Mouse (Mus musculus): ENCODE results near the gene Zfp780b.
"Not testable (repeated sequence)": the region's sequence is repeated elsewhere in the genome, so short reads cannot be mapped to it uniquely, and the experiment has no call there.

Gene Zfp780b

DNA sequence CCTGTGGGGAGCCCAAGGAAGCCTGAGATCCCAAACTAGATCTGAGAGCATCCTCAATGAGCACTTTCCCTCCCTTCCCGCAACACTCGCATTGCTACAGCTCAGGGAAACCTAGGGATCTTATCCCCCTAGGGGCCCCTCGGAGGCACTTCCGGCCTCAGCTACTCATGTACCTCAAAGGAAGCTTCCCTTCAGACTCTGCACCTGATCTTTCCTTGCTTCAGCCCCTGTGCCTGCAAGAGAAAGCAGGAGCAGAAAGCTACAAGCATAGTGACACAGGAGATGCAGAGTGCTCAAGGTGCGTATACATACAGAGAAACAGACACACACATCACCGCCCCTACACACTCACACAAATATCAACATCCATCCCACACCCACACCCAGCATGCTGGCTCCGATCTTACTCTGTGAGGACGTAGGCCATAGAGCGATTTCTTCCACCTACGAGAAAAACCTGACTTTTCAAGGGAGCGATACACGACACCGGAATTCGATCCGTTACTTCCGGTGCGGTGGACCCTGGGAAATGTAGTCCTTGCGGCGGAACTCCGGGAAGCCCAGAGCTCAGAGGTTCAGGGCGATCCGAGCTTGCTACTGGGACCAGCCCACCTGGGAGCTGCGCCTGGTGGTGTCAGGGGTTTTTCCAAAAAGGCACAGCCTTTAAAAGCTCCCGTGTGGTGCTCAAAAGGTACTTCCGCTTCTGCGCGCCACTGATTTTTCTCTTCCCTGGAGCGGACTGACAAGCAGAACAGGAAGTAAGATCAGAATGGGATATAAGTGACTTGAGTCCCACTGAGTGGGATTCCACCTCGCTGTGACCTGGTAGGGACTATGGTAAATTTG is at the start of gene Zfp780b:
Gene Zfp780b (minus strand): TSS at position 489 of the 846 bp plus-strand sequence.
- peak; percentile 53 for DNase-seq (ENCODE audit: low read depth)

DNA sequence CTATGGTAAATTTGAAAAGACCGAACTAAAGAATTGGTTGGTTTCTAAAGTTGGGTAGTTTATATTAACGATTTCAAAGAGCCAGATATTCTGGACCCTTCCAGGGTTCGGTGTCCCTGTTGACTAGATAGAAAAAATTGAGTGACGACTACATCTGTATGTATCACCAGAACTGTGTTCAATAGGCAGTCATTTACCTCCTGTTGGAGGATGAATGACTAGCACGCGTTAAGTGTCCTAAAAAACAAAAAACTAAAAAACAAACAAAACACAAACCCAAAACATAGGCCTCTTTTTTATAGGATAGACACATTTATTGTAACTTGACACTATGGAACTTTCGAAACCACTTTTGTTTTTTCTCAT is 35.5 kb upstream of the Zfp780b start:
- DNase-seq (ENCODE audit: low read depth): no peak

DNA sequence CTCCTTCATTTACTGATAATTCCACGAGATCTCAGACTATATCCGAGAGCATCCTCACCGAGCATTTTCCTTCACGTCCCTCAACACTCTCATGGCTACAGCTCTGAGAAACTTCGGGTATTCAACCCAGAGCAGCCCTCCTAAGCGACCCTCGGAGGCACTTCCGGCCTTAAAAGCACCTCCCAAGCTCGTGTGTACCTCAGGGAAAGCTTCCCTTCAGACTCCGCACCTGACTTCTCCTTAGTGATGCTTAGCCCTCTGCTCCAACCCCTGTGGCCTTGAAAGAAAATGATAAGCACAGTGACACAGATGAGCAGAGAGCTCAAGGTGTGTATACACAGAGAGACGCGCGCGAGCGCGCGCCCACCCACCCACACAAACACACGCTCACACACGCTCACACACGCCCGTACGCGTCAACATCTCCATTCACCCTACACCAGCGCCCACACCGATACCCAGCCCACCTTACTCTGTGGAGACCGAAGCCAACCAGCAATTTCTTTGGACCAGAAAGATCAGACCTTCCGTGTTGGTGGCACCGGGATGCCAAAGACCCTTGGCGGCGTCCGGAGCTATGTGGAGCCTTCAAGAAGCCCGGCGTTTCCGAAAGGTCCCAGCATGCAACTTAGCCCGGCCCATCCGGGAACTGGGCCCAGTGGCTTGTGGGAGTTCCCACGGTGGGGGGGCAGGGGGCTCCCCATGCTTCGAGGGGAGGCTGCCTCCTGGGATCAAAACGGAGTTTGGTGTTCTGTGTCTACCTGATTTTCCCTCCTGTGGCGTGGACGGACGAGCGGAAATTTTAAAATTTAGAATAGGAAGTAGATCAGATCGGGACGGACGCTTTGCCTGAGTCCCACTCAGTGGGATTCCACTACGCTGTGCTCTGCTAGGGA is 34.8 kb upstream of the Zfp780b start, which contains the start of gene Zfp850:
Gene Zfp850 (minus strand): TSS at position 567 of the 896 bp plus-strand sequence.
- DNase-seq (ENCODE audit: low read depth): peak; percentile 58

- DNase-seq (ENCODE audit: low read depth): no peak
These were observed 31.3 kb upstream of the Zfp780b start for GRCm38 (mm10) chr7:28010271-28010670.

DNA sequence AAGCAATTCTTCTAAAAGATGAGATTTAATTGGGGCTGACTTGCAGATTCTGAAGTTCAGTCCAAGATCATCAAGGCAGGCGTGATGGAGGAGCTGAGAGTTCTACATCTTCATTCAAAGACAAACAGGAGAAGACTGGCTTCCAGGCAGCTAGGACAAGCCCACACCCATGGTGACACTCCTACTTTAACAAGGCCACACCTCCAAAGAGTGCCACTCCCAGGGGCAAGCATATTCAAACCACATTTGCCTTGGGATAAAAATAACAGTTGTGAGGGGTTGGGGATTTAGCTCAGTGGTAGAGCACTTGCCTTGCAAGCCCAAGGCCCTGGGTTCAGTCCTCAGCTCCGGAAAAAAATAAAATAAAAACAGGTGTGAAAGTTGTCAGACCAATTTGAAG is 3.2 kb upstream of the Zfp780b start:
- no peak for DNase-seq (ENCODE audit: low read depth)

DNA sequence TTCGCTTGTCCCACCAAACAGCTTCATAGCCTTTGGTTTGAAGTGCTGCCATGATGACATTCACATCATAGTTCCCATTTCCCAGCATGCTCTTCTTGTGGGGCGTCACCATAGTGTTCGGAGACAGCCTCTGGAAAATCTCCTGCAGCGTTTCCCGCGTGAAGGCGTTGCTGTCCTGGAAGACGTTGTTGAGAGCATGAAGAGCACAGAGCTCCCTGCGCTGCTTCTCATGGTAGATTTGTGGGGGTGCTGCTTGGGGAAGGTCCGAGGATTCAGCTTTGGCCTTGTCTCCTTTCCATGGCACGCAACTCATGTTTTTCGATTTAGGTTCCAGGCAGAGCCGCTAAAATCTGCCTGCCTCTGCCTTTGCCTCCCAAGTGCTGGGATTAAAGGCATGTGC is 29.5 kb downstream of the Zfp780b start:
- not testable (repeated sequence) for DNase-seq (ENCODE audit: low read depth)

DNA sequence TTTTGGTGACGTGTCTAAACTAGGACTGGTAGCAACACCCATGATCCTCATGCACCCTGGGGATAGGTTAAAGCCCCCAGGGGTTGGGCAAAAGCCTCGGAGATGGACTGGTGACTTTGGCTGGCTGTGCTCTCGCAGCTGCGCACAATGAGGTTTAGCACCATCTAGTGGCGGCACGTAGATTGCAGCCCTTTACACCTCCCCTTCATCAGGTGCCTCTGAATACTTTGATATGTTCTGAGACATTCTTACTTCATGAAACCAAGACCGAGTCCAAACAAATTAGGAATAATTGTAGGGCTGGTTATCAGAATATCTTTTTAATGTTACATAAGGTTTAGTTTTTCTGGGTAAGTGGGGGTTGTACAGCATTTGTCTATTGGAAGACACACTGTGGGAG is 37.1 kb downstream of the Zfp780b start:
- not testable (repeated sequence) for DNase-seq (ENCODE audit: low read depth)

GRCm38 (mm10) chr7:27933800-27934158 is 45.2 kb downstream of the Zfp780b start:
- not testable (repeated sequence) for DNase-seq (ENCODE audit: low read depth)

- peak; percentile 49 for DNase-seq (ENCODE audit: low read depth)
These were observed 45.7 kb downstream of the Zfp780b start for GRCm38 (mm10) chr7:27933050-27933799.

GRCm38 (mm10) chr7:27928818-27929695 is 49.9 kb downstream of the Zfp780b start, which contains the start of gene Zfp974:
TSS of gene Zfp974 (minus strand) at chr7:27929460.
- peak; percentile 37 for DNase-seq (ENCODE audit: low read depth)

- not testable (repeated sequence) for DNase-seq (ENCODE audit: low read depth)
These were observed 51.9 kb downstream of the Zfp780b start for GRCm38 (mm10) chr7:27927041-27927440.

GRCm38 (mm10) chr7:27910952-27911351 is 68.0 kb downstream of the Zfp780b start:
- not testable (repeated sequence) for DNase-seq (ENCODE audit: low read depth)
